Mouse (Mus musculus): ENCODE measurements around the gene Pik3ca. TPM values are rescaled to one million over a fixed set of nuclear protein-coding genes. Genes with fewer than 3 reads are reported as not detected.

The Pik3ca gene
- total RNA-seq (2021), result 10 to 100 TPM; 46.5 to 52.0 TPM
- long read RNA-seq, experiment 1, partial matches to known transcripts, result 6 of 44 reads
- long read RNA-seq, experiment 1, other reads (novel, unspliced or antisense), result 38 of 44 reads
- long read RNA-seq, experiment 2, partial matches to known transcripts, result 2 of 33 reads
- long read RNA-seq, experiment 2, other reads (novel, unspliced or antisense), result 31 of 33 reads

- DNase-seq, result peak; percentile 64
These were observed at the start of gene Pik3ca for GRCm38 (mm10) chr3:32397461-32398174. Pik3ca (plus strand) TSS chr3:32397671.

DNA sequence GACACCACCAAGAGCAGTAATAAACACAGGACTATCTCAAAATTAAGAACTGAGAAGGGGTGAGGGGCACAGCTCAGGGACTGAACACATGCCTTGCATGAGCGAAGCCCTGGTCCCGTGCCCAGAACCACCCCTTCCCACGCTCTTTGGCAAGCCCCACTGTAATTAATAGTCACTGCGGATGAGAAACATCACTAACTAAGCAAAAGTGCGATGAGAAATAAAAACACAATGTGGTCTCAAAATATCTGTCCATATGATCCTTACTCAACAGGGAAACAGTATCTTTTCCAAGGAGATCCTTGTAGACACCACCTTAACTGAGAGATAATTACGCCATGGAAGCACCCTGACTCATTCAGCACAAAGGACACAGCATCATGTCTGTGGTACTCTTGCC is 49.6 kb upstream of the Pik3ca start:
- DNase-seq, result no peak

DNA sequence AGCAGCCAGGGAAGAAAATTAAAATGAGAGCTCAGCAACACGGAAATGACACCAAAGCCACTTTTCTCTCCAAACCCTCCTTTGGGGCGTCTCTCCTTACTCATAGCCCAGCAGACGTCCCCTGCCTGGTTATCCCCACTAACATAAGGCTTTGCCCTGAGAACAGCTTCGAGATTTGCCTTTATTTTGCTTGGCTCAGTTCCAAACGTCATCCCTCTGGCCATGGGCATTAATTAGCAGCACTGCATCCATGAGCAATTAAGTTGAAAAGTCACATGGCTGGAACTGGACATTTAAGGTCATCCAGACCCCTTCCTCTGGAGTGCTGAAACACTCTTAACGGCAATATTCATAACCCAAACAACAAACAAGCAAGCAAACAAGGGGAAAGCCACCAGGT is 36.2 kb upstream of the Pik3ca start:
- DNase-seq, result no peak

GRCm38 (mm10) chr3:32364195-32364594 is 33.3 kb upstream of the Pik3ca start:
- no peak for DNase-seq

DNA sequence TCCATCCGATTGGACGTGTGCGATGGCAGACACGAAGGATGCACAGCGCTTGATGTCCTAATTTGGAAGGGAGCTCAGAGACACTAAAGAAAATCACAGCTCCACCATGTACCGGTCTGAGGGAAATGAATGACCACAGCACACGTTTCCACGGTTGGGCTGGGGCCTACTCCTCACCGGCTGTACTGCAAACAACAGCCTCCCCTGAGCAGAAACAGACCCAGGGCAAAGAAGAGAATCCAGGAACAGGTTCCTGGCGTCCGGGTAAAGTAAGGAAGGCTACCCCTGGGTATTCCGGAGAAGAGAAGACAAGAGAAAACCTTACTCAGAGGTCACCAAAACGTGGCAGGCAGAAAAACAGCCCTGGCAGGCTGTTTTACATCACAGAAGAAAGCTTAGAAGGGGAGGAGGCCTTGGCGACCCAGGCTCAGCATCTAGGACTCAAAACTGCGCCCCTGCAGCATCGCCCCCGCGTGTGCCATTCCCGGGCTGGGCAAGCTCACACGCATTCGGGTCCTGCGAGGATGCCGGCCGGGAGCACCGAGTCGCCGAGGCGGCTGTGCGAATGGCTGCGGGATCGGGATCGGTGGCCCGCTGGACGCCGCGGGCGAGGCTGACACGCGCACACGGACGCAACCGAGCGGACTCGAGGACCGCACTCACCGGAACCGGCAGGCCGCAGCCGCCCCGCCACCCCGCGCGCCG is 32.5 kb upstream of the Pik3ca start:
- no peak for DNase-seq

- DNase-seq, result peak; percentile 85
These were observed 31.8 kb upstream of the Pik3ca start, which contains the start of gene Zmat3 for GRCm38 (mm10) chr3:32365546-32366245. Zmat3 (minus strand) TSS chr3:32366014.

DNA sequence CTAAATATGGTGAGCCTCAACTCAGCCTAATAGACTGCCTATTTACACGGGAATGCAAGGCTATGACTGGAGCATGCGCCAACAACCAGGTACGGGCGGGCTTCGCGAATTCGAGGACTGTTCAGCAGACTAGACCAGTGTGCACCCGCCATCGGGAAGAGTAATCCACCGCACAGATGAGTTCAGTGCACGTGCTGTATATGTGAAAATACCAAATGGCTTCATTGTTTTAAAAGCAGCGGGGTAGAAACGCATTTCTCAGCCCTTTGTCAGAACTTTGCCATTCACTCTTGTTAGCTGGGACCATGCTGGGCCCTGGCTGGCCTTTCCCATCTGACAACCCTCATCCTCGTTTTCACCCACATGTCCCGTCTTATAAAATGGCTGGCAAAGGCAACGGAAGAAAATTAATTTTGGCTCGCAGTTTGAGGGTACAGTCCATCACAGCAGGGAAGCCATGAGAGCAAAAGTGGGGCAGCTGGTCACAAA is 31.2 kb upstream of the Pik3ca start:
- no peak for DNase-seq

DNA sequence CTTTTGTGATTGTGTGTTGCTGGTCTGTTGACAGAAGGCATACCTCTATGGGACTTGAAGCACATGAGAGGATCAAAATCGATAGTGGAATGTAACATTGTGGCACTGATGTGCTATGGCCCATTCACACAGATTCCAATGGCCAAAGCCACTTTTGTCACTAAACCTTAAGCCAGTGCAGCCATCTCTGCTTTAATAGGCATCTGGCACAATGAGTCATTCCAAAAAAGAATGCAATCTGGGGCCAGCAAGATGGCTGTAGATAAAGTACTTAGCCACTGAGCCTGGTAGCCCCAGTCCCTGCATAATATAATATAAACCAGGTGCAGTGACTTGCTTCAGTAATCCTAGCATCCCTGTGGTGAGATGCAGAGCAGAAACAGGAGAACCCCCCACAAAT is 30.0 kb upstream of the Pik3ca start:
- DNase-seq, result no peak

DNA sequence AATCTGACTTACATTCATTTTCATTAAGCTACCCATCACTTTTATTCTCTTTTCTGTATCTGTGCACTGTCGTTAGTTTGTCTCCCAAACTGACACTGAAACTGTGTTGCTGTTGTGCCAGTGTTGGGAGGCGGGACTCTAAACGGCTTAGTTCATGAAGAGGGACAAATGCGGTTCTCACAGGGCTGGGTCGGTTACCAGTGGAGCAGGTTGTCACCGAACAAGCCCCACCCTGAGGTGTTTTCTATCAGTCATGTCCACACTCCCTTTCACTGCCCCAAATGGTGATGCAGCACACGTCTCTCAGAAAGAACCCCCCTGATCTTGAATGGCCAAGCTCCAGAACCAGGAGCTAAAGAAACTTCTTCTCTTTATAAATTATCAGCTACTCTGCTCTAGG is 25.5 kb upstream of the Pik3ca start:
- no peak for DNase-seq

DNA sequence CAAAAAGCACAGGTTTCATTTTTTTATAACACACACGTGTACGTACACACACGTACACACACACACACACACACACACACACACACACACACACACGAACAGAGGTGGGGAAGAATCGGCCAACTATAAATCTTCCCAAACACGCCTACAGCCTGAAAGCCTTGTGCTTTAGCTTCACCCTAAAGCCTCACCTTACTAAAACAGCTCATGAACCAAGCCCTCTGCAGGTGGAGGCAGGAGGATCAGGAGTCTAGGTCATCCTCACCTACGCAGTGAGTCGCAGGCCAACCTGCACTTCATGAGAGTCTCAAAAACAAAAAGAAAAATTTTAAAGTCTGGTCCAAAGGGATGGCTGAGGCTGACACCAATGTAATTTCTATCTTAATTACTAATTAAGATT is 25.0 kb upstream of the Pik3ca start:
- DNase-seq, result no peak

- no peak for DNase-seq
These were observed 24.2 kb upstream of the Pik3ca start for GRCm38 (mm10) chr3:32373236-32373635.

DNA sequence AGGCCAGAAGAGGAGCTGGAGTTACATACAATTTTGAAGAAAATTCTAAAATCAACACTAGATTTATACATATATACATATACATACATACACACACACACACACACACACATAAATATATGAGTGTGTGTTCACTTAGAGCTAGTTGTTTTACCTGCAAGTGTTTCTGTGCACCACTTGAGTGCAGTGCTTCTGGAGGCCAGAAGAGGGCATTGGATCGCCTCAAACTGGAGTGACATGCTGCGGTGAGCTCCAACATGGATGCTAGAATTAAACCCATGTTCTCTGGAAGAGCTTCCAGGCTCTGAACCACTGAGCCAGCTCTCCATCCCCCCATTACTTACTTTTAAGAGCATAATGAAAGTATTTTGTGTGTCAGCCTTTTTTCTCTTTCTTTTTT is 17.6 kb upstream of the Pik3ca start:
- peak; percentile 15 for DNase-seq

GRCm38 (mm10) chr3:32381556-32381955 is 15.9 kb upstream of the Pik3ca start:
- no peak for DNase-seq

- DNase-seq, result no peak
These were observed 4.6 kb upstream of the Pik3ca start for GRCm38 (mm10) chr3:32392841-32393240.

DNA sequence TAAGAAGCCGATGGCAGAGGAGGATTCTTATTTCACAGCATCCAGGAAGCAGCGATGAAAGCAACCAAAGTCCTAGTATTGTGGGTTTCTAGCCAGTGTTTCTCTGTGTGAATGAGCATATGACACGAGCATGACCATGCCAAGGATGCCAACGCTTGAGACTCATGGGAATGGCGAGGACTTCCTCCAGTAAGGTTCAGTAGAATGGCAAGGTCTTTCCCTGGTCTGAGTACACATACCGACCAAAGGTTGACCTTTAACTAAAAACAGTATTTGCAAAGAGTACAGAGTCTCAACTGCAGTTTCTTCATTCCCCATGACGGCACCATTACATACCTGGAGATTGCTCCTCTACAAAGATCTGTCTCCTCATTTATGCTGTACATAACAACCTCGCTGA is 3.5 kb upstream of the Pik3ca start:
- DNase-seq, result no peak

DNA sequence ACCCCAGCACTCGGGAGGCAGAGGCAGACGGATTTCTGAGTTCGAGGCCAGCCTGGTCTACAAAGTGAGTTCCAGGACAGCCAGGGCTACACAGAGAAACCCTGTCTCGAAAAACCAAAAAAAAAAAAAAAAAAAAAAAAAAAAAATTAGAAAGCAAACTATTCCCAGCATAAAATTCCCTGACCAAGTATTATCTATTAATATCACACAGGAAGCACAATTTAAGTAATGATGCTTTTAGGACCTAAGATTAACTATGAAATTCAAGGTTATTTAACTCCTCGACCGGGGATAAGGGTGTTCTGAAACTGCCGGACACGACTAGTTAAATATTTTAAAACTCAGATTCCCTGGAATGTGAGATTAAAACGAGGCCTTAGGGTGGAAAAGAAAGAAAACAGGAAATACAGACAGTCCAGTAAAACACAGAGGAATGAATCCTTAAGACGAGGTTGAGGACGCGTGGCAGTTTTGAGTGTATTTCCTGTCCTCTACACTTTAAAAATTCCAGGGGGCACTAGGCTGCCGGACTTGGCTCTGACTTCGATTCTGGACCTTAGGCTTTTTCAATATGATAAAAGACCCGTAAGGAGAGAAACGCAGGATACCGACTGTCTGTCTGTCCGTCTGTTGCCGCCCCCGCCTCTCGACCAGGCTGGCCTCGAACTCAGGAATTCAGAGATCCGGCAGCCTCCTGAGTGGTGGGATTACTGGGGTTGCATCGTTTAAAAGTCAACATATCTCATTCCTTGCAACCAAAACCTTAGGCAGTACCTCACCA is 1.5 kb upstream of the Pik3ca start:
- peak; percentile 34 for DNase-seq

- DNase-seq, result peak; percentile 92
These were observed 544 bp upstream of the Pik3ca start for GRCm38 (mm10) chr3:32396794-32397460.

DNA sequence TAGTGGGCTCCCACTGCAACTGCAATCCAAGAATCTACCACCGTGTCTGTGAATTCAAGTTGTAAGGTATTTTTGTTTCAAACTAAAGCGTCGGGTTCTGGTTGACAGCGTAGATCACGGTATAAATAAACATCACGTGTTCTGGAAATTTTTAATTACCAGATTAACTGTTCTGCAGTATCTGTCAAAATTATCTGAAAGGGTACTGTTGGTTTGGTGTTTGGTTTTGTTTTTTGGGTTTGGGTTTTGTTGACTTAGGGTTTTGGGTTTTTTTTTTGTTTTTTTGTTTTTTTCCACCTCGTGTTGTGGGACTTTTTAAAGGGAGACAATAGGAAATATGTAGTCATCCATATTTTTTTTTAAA is 686 bp downstream of the Pik3ca start:
- no peak for DNase-seq

GRCm38 (mm10) chr3:32398623-32399022 is 1.2 kb downstream of the Pik3ca start:
- no peak for DNase-seq

DNA sequence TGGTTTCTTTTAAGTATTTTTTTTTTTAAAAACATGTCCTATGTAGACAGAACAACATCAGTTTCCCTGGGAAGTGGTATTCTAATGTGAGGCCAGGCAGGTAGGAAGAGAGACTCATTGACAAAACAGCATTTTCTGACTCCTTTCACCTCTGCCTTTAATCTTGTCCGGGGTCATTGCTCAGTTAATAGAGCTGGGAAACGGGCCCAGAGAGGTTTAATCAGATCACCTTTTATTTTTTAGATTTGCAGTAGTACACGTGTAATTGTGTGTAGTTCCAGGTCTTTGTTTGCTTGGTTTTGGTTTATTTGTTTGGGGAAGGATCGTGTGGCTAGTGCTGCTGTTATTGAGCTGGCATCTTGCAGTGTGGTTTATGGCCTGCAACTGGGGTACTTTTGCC is 1.9 kb downstream of the Pik3ca start:
- DNase-seq, result no peak

GRCm38 (mm10) chr3:32399931-32400330 is 2.5 kb downstream of the Pik3ca start:
- no peak for DNase-seq

Data from gastrocnemius, postnatal 10 days (tissue).